Mouse (Mus musculus): ENCODE measurements around the gene Olfr1185-ps1.
"Not testable (repeated sequence)": the region's sequence is repeated elsewhere in the genome, so short reads cannot be mapped to it uniquely, and the experiment has no call there.

The Olfr1185-ps1 gene

GRCm38 (mm10) chr2:88493020-88493419 lies at the start of gene Olfr1185-ps1:
Gene Olfr1185-ps1 (plus strand): TSS chr2:88493320.
- no peak for DNase-seq (ENCODE audit: low spot score in 2 of 2)

GRCm38 (mm10) chr2:88449031-88449430 lies 44.1 kb upstream of the Olfr1185-ps1 start, which contains the start of gene Gm13757:
Gene Gm13757 (minus strand): TSS chr2:88449131.
- DNase-seq (ENCODE audit: low spot score in 2 of 2) = no peak

- not testable (repeated sequence) for DNase-seq (ENCODE audit: low spot score in 2 of 2)
Observed at GRCm38 (mm10) chr2:88454567-88454966, 38.6 kb upstream of the Olfr1185-ps1 start, which contains the start of gene Olfr1183. Gene Olfr1183 (plus strand): TSS chr2:88454867.

GRCm38 (mm10) chr2:88483298-88483697 lies 9.8 kb upstream of the Olfr1185-ps1 start, which contains the start of gene Olfr1184:
Gene Olfr1184 (plus strand): TSS chr2:88483598.
- no peak for DNase-seq (ENCODE audit: low spot score in 2 of 2)

- no peak for DNase-seq (ENCODE audit: low spot score in 2 of 2)
Observed at GRCm38 (mm10) chr2:88518251-88518650, 25.1 kb downstream of the Olfr1185-ps1 start, which contains the start of gene Olfr1186. Gene Olfr1186 (plus strand): TSS chr2:88518551.

GRCm38 (mm10) chr2:88525720-88526119 lies 32.6 kb downstream of the Olfr1185-ps1 start:
- DNase-seq (ENCODE audit: low spot score in 2 of 2) = no peak

All from left cerebral cortex, adult 9 months (tissue).